Mouse (Mus musculus) heart, embryonic 16.5 days (tissue): Measurements from ENCODE around the gene Cd300ld4. TPM values are rescaled to one million over a fixed set of nuclear protein-coding genes. Genes with fewer than 3 reads are reported as not detected.

Experiments used
- ATAC-seq: fragments of 200-750 bp; cut with Nextera tagmentation; replicated peaks from 2 replicates; pipeline ENCODE4 v1.8.0; 2017; ENCODE audit warnings: moderate number of reproducible peaks; ENCODE audit not compliant: insufficient read depth, low FRiP score; ENCODE audit errors: extremely low read depth
- H3K27ac ChIP-seq: fragments of 300-500 bp; sonication (generic); 2 replicates; pipeline ENCODE4 v1.5.1; 2014; ENCODE audit warnings: mild to moderate bottlenecking, low read length, control low read depth, moderate library complexity
- H3K27me3 ChIP-seq: fragments of 300-500 bp; sonication (generic); 2 replicates; pipeline ENCODE4 v1.6.1; 2014; ENCODE audit warnings: low read length, mixed read lengths; ENCODE audit not compliant: control insufficient read depth, insufficient read depth
- H3K36me3 ChIP-seq: fragments of 300-500 bp; sonication (generic); 2 replicates; pipeline ENCODE4 v1.6.1; 2014; ENCODE audit not compliant: control insufficient read depth, insufficient read depth
- H3K4me1 ChIP-seq: fragments of 300-500 bp; sonication (generic); 2 replicates; pipeline ENCODE4 v1.6.1; 2014; ENCODE audit warnings: low read length, mixed read lengths; ENCODE audit not compliant: control insufficient read depth, insufficient read depth
- H3K4me2 ChIP-seq: fragments of 300-500 bp; sonication (generic); 2 replicates; pipeline ENCODE4 v1.6.1; 2014; ENCODE audit warnings: low read depth, mild to moderate bottlenecking, control low read depth, low read length
- H3K4me3 ChIP-seq: fragments of 300-500 bp; sonication (generic); 2 replicates; pipeline ENCODE4 v1.5.1; 2014; ENCODE audit warnings: mild to moderate bottlenecking, control low read depth, low read length
- H3K9ac ChIP-seq: fragments of 300-500 bp; sonication (generic); 2 replicates; pipeline ENCODE4 v1.6.1; 2014; ENCODE audit warnings: low read length, control low read depth
- H3K9me3 ChIP-seq: fragments of 300-500 bp; sonication (generic); replicated peaks from 2 replicates; pipeline ENCODE4 v1.6.1; 2016; ENCODE audit warnings: low read length; ENCODE audit not compliant: control insufficient read depth
- WGBS: fragments of 180-500 bp; shearing (Covaris S2); extraction: QIAGEN DNeasy Blood & Tissue Kit; methylation state at CpG from one replicate; pipeline ENCODE4 v1.1.7; 2014; 5-methylcytosine and 5-hydroxymethylcytosine counted together
- polyA plus RNA-seq: library from polyadenylated mRNA; unstranded; fragments of >200 nt; fragmentation: Nextera tagmentation; extraction: Ambion mirVana; gene quantifications from 2 replicates; pipeline ENCODE4 v1.2.1, GENCODE M21; 2015

Cd300ld4 gene
- polyA plus RNA-seq, 1 experiment from 2014 or later: not detected

DNA sequence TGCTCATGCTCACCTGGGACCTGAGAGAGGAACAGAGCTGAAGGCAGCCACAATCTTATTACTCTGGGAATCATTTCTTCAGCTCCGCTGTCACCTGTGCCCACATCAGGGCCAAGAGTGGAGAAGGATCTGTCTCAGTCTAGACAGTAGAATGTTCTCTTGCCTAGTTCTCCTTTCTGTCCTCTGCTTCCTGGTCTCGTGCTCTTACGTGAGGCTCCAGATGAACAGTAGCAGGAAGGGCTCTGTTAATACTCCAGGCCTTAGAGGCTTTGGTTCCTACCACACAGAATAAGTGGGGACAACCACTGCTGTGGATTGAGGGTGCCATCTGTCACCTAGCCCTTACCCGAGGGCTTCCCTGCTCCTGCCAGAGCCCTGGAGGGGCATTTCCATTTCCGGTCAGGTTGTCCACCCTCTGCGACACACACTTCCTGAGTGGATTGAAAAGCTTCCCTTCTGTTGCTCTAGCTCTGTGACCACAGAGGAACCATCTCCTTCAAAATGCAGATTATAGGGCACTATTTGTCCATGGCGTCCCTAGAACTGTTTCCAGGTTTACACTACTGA is 25.3 kb downstream of the Cd300ld4 start, which contains the start of gene Cd300c2:
Gene Cd300c2, minus strand, starts transcription at position 407 of the 567 bp plus-strand sequence.
- no peaks in the 10 kb centered on the region for H3K9me3 ChIP-seq
- H3K9ac ChIP-seq: no peak within 1 kb of the TSS
- H3K4me3 ChIP-seq: no peak within 1 kb of the TSS
- H3K4me1 ChIP-seq: no peaks in the 10 kb centered on the region
- H3K27ac ChIP-seq: no peak within 1 kb of the TSS
- 72% methylated on average over 7 of the region's 7 CpGs for WGBS
- H3K36me3 ChIP-seq: no peaks in the 10 kb centered on the region
- no peaks in the 10 kb centered on the region for H3K27me3 ChIP-seq
- no peak within 1 kb of the TSS for H3K4me2 ChIP-seq
- ATAC-seq: no peak

DNA sequence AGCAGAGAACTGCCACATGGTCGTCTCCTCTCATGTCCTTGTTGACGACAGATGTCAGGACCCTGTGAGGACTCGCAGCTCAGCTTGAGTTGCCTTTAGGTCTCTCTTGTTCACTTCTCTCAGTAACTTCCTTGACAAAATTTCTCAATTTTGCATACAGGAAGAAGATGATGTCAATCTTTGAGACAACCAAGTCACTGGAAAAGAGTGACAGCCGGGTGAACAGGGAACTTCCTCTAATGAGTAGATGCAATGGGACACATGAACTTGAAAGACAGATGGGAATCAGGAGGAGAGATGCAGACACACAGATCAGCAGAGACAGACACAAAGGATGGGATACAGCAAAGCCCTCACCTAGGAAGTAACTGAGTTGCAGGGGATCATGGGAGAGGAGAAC is 37.0 kb downstream of the Cd300ld4 start, which contains the start of gene Cd300ld:
Gene Cd300ld, minus strand, starts transcription at position 130 of the 400 bp plus-strand sequence.
- ATAC-seq: no peak
- no peaks in the 10 kb centered on the region for H3K9me3 ChIP-seq
- H3K4me1 ChIP-seq: no peaks in the 10 kb centered on the region
- WGBS: 51% methylated on average over 4 of the region's 4 CpGs
- no peaks in the 10 kb centered on the region for H3K27me3 ChIP-seq
- H3K36me3 ChIP-seq: no peaks in the 10 kb centered on the region
- no peak within 1 kb of the TSS for H3K4me2 ChIP-seq
- H3K9ac ChIP-seq: no peak within 1 kb of the TSS
- H3K4me3 ChIP-seq: no peak within 1 kb of the TSS
- H3K27ac ChIP-seq: no peak within 1 kb of the TSS

- no peak overlapping the region for H3K4me2 ChIP-seq
- H3K27ac ChIP-seq: no peak overlapping the region
- H3K36me3 ChIP-seq: no peaks in the 10 kb centered on the region
- 35% methylated on average over 4 of the region's 4 CpGs for WGBS
- no peak overlapping the region for H3K9ac ChIP-seq
- H3K27me3 ChIP-seq: no peaks in the 10 kb centered on the region
- no peak for ATAC-seq
- no peak overlapping the region for H3K4me3 ChIP-seq
- no peaks in the 10 kb centered on the region for H3K4me1 ChIP-seq
- H3K9me3 ChIP-seq: peaks cover 15% of the 10 kb centered on the region
Observed at GRCm38 (mm10) chr11:114981866-114982265, 44.9 kb downstream of the Cd300ld4 start.

- 69% methylated on average over 10 of the region's 10 CpGs for WGBS
- Histone ChIP-seq H3K9ac (no peak overlapping the region), H3K4me3 (no peak overlapping the region), H3K4me2 (no peak overlapping the region), H3K27me3 (no peaks in the 10 kb centered on the region), H3K9me3 (0 out of 2 replicates have a peak, but pooled peaks cover 7% of the 10 kb centered on the region), H3K4me1 (no peaks in the 10 kb centered on the region), H3K27ac (no peak overlapping the region), H3K36me3 (no peaks in the 10 kb centered on the region)
- no peak for ATAC-seq
Observed at GRCm38 (mm10) chr11:114972726-114973125, 54.1 kb downstream of the Cd300ld4 start.

Other genes with a start within 250 kb of the Cd300ld4 start
- not detected in 2 replicates for gene Btbd17, start 231.1 kb downstream of the Cd300ld4 start, polyA plus RNA-seq
- gene Gpr142, start 228.1 kb downstream of the Cd300ld4 start, polyA plus RNA-seq: not detected in 2 replicates
- 14.5 and 15.4 TPM in 2 replicates for gene Gprc5c, start 175.9 kb downstream of the Cd300ld4 start, polyA plus RNA-seq
- gene Cd300a, start 137.0 kb downstream of the Cd300ld4 start, polyA plus RNA-seq: 1.2 and 1.4 TPM in 2 replicates
- 0.59 and 0.70 TPM in 2 replicates for gene Cd300lb, start 92.6 kb downstream of the Cd300ld4 start, polyA plus RNA-seq
- not detected in 2 replicates for gene Cd300c, start 57.9 kb downstream of the Cd300ld4 start, polyA plus RNA-seq
- 0.26 and 0.37 TPM in 2 replicates for gene Cd300ld, start 37.1 kb downstream of the Cd300ld4 start, polyA plus RNA-seq
- gene Cd300c2, start 25.1 kb downstream of the Cd300ld4 start, polyA plus RNA-seq: 1.5 and 2.3 TPM in 2 replicates
- gene Cd300ld2, start 10.8 kb downstream of the Cd300ld4 start, polyA plus RNA-seq: not detected in 2 replicates
- gene Cd300ld5, start 10.8 kb upstream of the Cd300ld4 start, polyA plus RNA-seq: not detected in 2 replicates
- gene Cd300ld3, start 21.4 kb upstream of the Cd300ld4 start, polyA plus RNA-seq: not detected in 2 replicates
- gene Cd300e, start 35.2 kb upstream of the Cd300ld4 start, polyA plus RNA-seq: not detected in 2 replicates
- 1.8 and 3.7 TPM in 2 replicates for gene Rab37, start 64.4 kb upstream of the Cd300ld4 start, polyA plus RNA-seq
- gene Cd300lf, start 107.0 kb upstream of the Cd300ld4 start, polyA plus RNA-seq: 0.72 and 0.87 TPM in 2 replicates
- 34.2 and 51.7 TPM in 2 replicates for gene Slc9a3r1, start 136.3 kb upstream of the Cd300ld4 start, polyA plus RNA-seq
- gene Tmem104, start 160.5 kb upstream of the Cd300ld4 start, polyA plus RNA-seq: 6.6 and 7.1 TPM in 2 replicates
- 18.6 and 20.8 TPM in 2 replicates for gene Nat9, start 160.8 kb upstream of the Cd300ld4 start, polyA plus RNA-seq
- gene Grin2c, start 240.2 kb upstream of the Cd300ld4 start, polyA plus RNA-seq: 0.07 and 0.21 TPM in 2 replicates